Mouse (Mus musculus): ENCODE results near the gene Ndufaf4. TPM values are rescaled to one million over a fixed set of nuclear protein-coding genes. Genes with fewer than 3 reads are reported as not detected.

The Ndufaf4 gene
- total and polyA plus RNA-seq, 3 experiments = 13.9 to 54.1 (median 46.2) TPM

DNA sequence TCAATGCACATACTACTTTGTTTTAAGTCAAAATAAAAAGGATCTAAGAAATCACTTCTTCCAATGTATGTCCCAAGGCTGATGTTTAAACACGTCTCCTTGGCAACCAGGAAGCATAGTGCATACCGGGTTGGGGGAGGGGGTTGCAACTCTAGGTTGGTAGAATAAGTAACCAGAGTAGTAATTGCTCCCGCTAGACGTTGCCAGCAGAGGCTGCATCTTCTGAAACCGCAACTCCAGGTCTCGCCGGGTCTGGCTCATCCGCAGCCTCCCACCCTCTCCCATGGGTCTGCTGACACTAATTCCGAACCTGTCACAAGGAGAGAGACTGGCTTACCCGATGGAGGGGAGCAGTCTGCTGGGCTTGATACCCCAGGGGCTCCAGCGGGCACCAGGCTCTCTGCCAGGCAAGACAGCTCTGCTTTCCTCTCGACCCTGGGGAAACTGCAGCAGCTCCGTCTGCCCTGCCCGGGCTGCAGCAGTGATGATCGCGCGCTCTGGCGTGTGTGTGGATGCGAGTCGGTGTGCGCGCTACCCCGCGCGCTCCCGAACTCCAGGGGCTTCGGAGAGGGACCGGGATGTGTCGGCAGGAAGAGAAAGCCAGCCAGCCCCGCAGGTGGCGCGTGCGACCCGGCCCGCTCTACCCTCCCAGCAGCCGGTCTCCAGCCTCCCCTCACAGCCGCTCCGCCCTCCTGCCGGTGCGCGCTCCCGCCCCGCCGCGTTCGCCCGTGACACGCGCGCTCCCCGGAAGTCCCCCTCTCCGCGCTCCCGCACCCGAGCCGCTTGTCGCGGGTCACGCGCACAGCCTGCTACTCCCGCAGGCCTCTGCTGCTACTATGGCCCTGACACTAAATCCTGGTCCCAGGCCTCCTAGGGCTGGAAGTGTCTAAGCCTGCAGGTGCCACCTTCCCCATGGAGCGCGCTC lies 47.2 kb upstream of the Ndufaf4 start, which contains the start of gene Klhl32:
Gene Klhl32 (minus strand): TSS at position 724 of the 925 bp plus-strand sequence.
- H3K27ac ChIP-seq (ENCODE audit: insufficient read depth, low read depth) = no peak within 1 kb of the TSS
- peak; percentile 40 for DNase-seq (ENCODE audit: extremely low read depth)
- no peaks in the 10 kb centered on the region for H3K27me3 ChIP-seq (replicated peaks)
- H3K9me3 ChIP-seq (replicated peaks; ENCODE audit: low read length) = no peaks in the 10 kb centered on the region
- TF ChIP-seq ELF1 (IDR thresholded peaks at IDR 0.05; ENCODE audit: low read depth, low read length) (peak; percentile 73), ZMIZ1 (IDR thresholded peaks at IDR 0.05; ENCODE audit: low read depth, low read length) (no peak), TCF12 (IDR thresholded peaks at IDR 0.05; ENCODE audit: low read depth, low read length) (no peak), POLR2A (IDR thresholded peaks at IDR 0.05; ENCODE audit: low read depth, low read length) (peak; percentile 33; the same call in 1 of the 2 replicates), BHLHE40 (IDR thresholded peaks at IDR 0.05; ENCODE audit: low read depth, low read length) (peak; percentile 5; the same call in 1 of the 2 replicates)
- in situ Hi-C loops (cut with MboI; ENCODE audit: low pct_ligation_motif_present, low pct_unique_long_range_greater_than_20kb, low sequenced_read_pairs) = no loop called here
- peak within 1 kb of the TSS; percentile 83 for H3K4me2 ChIP-seq (ENCODE audit: insufficient read depth, low read depth, poor library complexity, severe bottlenecking)
- H3K9ac ChIP-seq (ENCODE audit: insufficient read depth, low read depth) = peak within 1 kb of the TSS; percentile 45
- H3K79me2 ChIP-seq (replicated peaks; ENCODE audit: control insufficient read depth, extremely low read depth, insufficient read depth, poor library complexity, severe bottlenecking) = no peaks in the 10 kb centered on the region
- H3K4me1 ChIP-seq (ENCODE audit: control insufficient read depth in 1 of 2, insufficient read depth in 2 of 2) = no peaks in the 10 kb centered on the region; a peak in 1 of 4 replicates
- peak within 1 kb of the TSS; percentile 38 to 70 (median 57) for H3K4me3 ChIP-seq (replicated peaks in 1 of 3; ENCODE audit: low read depth in 2 of 3, low read length in 2 of 3, poor library complexity in 1 of 3)
- no peaks in the 10 kb centered on the region for H3K36me3 ChIP-seq (replicated peaks in 1 of 2; ENCODE audit: control insufficient read depth in 1 of 2, insufficient read depth in 1 of 2, low read length in 1 of 2)
- dilution Hi-C loops (cut with MboI; ENCODE audit: extremely low pct_ligation_motif_present, extremely low pct_unique_long_range_greater_than_20kb, low sequenced_read_pairs) = no loop called here

DNA sequence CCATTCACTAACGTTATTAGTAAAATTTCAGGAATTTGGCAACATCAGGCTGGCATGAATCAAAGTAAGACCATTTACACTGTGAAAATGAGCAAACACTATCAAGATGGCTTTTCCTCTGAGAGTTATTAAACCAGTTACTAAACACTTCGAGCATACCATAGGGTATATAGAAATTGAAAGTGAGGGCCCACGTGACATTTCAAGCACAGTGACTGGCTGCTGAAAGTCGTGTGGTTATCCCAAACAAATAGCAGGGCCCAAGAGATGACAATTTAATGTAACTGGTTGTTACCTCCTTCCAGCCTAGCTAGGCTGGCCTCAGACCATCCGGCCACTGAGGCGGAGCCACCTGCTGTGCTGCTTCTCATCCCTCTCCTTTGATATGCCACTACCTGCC lies 32.2 kb upstream of the Ndufaf4 start:
- H3K4me2 ChIP-seq (ENCODE audit: insufficient read depth, low read depth, poor library complexity, severe bottlenecking) = no peak overlapping the region
- no peaks in the 10 kb centered on the region for H3K9me3 ChIP-seq (replicated peaks; ENCODE audit: low read length)
- no peaks in the 10 kb centered on the region for H3K36me3 ChIP-seq (replicated peaks in 1 of 2; ENCODE audit: control insufficient read depth in 1 of 2, insufficient read depth in 1 of 2, low read length in 1 of 2)
- H3K4me3 ChIP-seq (replicated peaks in 1 of 3; ENCODE audit: low read depth in 2 of 3, low read length in 2 of 3, poor library complexity in 1 of 3) = no peak overlapping the region
- in situ Hi-C loops (cut with MboI; ENCODE audit: low pct_ligation_motif_present, low pct_unique_long_range_greater_than_20kb, low sequenced_read_pairs) (no loop called here), dilution Hi-C loops (cut with MboI; ENCODE audit: extremely low pct_ligation_motif_present, extremely low pct_unique_long_range_greater_than_20kb, low sequenced_read_pairs) (no loop called here)
- no peak overlapping the region for H3K27ac ChIP-seq (ENCODE audit: insufficient read depth, low read depth)
- H3K27me3 ChIP-seq (replicated peaks) = no peaks in the 10 kb centered on the region
- peaks cover 3 to 5% of the 10 kb centered on the region in 2 experiments; a peak in 3 of 4 replicates for H3K4me1 ChIP-seq (ENCODE audit: control insufficient read depth in 1 of 2, insufficient read depth in 2 of 2)
- H3K79me2 ChIP-seq (replicated peaks; ENCODE audit: control insufficient read depth, extremely low read depth, insufficient read depth, poor library complexity, severe bottlenecking) = no peaks in the 10 kb centered on the region
- TF ChIP-seq POLR2AphosphoS2 (IDR thresholded peaks at IDR 0.05; ENCODE audit: low read depth, low read length) (no peak), IRF4 (IDR thresholded peaks at IDR 0.05; ENCODE audit: low read depth, low read length) (no peak)
- no peak overlapping the region for H3K9ac ChIP-seq (ENCODE audit: insufficient read depth, low read depth)
- no peak for DNase-seq (ENCODE audit: extremely low read depth)

DNA sequence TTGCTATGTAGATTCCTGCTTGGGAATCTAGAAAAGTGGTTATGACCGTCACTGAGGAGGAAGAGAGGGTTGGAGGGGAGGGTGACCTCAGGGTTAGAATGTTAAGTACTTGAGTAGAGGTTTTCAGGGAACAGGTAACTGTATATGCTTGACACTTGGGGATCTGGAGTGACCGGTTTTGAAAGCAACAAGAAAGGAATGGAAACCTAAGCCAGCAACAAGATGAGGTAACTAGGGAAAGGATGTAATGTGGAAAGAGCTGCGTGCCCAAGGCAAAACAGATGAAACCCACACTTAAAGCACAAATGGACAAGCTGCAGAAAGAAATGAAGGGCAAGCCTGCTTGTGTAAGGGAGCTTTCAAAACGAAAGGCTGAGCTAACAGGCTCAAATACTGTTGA lies 28.7 kb upstream of the Ndufaf4 start:
- Histone ChIP-seq H3K36me3 (replicated peaks in 1 of 2; ENCODE audit: control insufficient read depth in 1 of 2, insufficient read depth in 1 of 2, low read length in 1 of 2) (no peaks in the 10 kb centered on the region), H3K9ac (ENCODE audit: insufficient read depth, low read depth) (no peak overlapping the region)
- no peak for TF ChIP-seq PAX5 (IDR thresholded peaks at IDR 0.05; ENCODE audit: low read length)
- no peak for TF ChIP-seq CHD1 (IDR thresholded peaks at IDR 0.05; ENCODE audit: low read depth, low read length)
- no peak for TF ChIP-seq ZC3H11A (IDR thresholded peaks at IDR 0.05; ENCODE audit: low read depth, low read length)
- no peak for TF ChIP-seq POLR2A (IDR thresholded peaks at IDR 0.05; ENCODE audit: low read depth, low read length)
- no peak for TF ChIP-seq MAX (IDR thresholded peaks at IDR 0.05; ENCODE audit: low read length)
- no peak for TF ChIP-seq USF1 (IDR thresholded peaks at IDR 0.05; ENCODE audit: low read depth, low read length)
- TF ChIP-seq SMC3 (IDR thresholded peaks at IDR 0.05; ENCODE audit: low read depth, low read length) = no peak
- no peak for TF ChIP-seq HCFC1 (IDR thresholded peaks at IDR 0.05; ENCODE audit: low read depth, low read length)
- no peak for TF ChIP-seq NRF1 (IDR thresholded peaks at IDR 0.05; ENCODE audit: low read depth, low read length)
- no peak for TF ChIP-seq MEF2A (IDR thresholded peaks at IDR 0.05; ENCODE audit: borderline replicate concordance, low read depth, low read length)
- TF ChIP-seq CHD2 (IDR thresholded peaks at IDR 0.05; ENCODE audit: low read length) = no peak
- no peak for TF ChIP-seq TCF12 (IDR thresholded peaks at IDR 0.05; ENCODE audit: low read depth, low read length)
- no peak for TF ChIP-seq GABPA (IDR thresholded peaks at IDR 0.05; ENCODE audit: insufficient replicate concordance, low read depth, low read length)
- no peak for TF ChIP-seq RCOR1 (conservative IDR thresholded peaks at IDR 0.05; ENCODE audit: low read depth, low read length)
- TF ChIP-seq POLR2AphosphoS2 (IDR thresholded peaks at IDR 0.05; ENCODE audit: low read depth, low read length) = no peak

More for the DNA sequence above, 28.7 kb upstream of the Ndufaf4 start:
- in situ Hi-C loops (cut with MboI; ENCODE audit: low pct_ligation_motif_present, low pct_unique_long_range_greater_than_20kb, low sequenced_read_pairs) = no loop called here
- Histone ChIP-seq H3K27ac (ENCODE audit: insufficient read depth, low read depth) (no peak overlapping the region), H3K4me3 (replicated peaks in 1 of 3; ENCODE audit: low read depth in 2 of 3, low read length in 2 of 3, poor library complexity in 1 of 3) (no peak overlapping the region), H3K27me3 (replicated peaks) (no peaks in the 10 kb centered on the region), H3K9me3 (replicated peaks; ENCODE audit: low read length) (no peaks in the 10 kb centered on the region), H3K4me2 (ENCODE audit: insufficient read depth, low read depth, poor library complexity, severe bottlenecking) (no peak overlapping the region), H3K79me2 (replicated peaks; ENCODE audit: control insufficient read depth, extremely low read depth, insufficient read depth, poor library complexity, severe bottlenecking) (no peaks in the 10 kb centered on the region), H3K4me1 (ENCODE audit: control insufficient read depth in 1 of 2, insufficient read depth in 2 of 2) (peaks cover 3 to 5% of the 10 kb centered on the region in 2 experiments; a peak in 3 of 4 replicates)
- DNase-seq (ENCODE audit: extremely low read depth) = no peak
- dilution Hi-C loops (cut with MboI; ENCODE audit: extremely low pct_ligation_motif_present, extremely low pct_unique_long_range_greater_than_20kb, low sequenced_read_pairs) = no loop called here
